Mouse (Mus musculus): ENCODE data around the gene Smim11. TPM values are rescaled to one million over a fixed set of nuclear protein-coding genes. Genes with fewer than 3 reads are reported as not detected.

Smim11 gene
- polyA plus RNA-seq, 1 experiment: 50.5 TPM

DNA sequence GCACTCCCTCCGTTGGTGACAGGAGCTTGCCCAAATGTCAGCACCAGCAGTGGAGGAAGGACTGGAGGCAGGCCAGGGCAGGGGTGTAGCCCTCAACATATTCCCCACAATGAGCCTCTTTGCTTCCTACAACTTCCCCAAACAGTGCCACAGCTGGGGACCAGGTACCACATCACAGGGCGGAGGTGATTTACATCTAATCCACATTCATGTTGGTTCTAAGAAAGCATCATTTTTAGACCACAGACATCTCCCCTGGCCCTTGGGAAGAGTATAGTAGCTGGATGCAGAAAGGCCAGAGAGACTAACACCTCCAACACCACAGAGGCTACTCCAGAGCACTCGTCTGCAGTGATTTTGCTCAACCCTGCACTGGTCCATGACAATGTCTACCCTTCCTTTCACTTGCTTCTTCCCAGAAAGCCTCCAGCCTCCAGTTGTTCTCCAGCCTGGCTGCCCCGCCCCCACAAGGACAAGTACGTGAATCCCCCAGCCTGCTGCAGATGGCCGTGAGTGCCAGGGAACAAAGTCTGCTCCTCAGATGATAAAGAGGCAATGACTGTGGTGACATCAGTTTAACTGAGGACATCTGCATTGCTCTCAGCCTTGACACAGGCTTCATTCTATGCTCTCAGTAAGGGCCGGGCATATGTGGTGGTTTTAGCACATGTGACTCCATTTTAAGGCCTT is 15.1 kb downstream of the Smim11 start:
- TF ChIP-seq POLR2A (IDR thresholded peaks at IDR 0.05; ENCODE audit: low read depth, low read length) (no peak), CTCF (IDR thresholded peaks at IDR 0.05; ENCODE audit: borderline replicate concordance, insufficient read depth, low read length) (no peak)
- Histone ChIP-seq H3K4me3 (ENCODE audit: insufficient read depth, low read length) (no peak overlapping the region), H3K4me1 (ENCODE audit: control insufficient read depth, insufficient read depth, low read length) (no peaks in the 10 kb centered on the region), H3K27ac (ENCODE audit: insufficient read depth, low read length) (no peak overlapping the region)

DNA sequence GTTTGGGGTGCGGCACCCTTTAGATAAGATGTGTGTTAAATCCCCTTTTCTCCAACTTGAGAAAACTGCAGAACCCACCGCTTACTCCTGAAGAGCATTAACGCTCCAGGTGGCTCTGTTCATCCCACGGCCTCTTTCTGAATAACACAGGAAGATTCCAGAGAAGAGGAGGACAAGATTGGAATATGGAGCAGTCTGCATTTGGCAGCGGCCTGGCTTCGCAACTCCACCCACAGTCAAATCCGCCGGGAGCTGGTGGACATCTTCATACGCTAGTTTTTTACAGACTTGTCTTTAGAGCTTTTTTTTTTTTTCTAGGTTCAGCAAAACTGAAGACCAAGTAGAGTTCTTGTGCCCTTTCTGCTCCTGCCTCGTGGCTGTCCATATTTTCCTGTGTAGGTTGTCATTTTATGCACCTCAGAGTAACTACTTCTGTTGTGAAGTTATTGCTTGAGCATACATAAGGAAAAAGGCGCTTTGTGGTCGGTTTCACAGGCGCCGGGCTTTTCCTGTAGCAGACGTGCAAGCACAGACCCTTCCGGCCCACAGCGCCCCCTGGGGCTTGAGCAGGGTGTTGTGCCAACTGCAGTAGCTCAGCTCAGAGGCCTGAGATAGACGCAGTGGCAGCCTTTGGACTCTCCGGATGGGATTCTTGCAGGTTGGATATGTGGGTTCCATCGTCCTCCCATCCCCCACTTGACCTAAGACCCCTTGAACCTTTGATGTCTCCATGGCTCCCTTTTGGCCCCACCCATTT is 18.4 kb downstream of the Smim11 start:
- Histone ChIP-seq H3K4me1 (ENCODE audit: control insufficient read depth, insufficient read depth, low read length) (no peaks in the 10 kb centered on the region), H3K4me3 (ENCODE audit: insufficient read depth, low read length) (no peak overlapping the region), H3K27ac (ENCODE audit: insufficient read depth, low read length) (no peak overlapping the region)
- TF ChIP-seq POLR2A (IDR thresholded peaks at IDR 0.05; ENCODE audit: low read depth, low read length) (no peak), CTCF (IDR thresholded peaks at IDR 0.05; ENCODE audit: borderline replicate concordance, insufficient read depth, low read length) (no peak)

DNA sequence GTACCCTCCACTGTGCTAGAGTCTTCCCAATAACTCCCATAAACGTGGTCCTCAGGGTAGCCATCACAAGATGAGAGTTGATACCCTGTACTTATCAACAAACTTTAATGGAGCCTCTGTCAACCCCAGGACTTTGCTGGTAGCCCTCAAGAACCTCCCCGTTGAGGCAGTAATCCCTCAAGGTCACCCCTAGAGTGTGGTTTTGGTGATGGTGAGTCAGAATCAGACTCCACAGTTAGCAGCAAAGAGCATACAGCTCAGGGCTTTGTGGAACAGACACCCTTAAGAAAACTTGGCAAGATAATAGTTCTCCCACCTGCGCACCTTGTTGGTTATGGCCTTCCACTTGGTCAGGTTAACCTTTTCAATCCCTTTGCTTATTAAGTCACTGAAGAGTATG is 19.3 kb downstream of the Smim11 start:
- no peak overlapping the region for H3K27ac ChIP-seq (ENCODE audit: insufficient read depth, low read length)
- no peaks in the 10 kb centered on the region for H3K4me1 ChIP-seq (ENCODE audit: control insufficient read depth, insufficient read depth, low read length)
- H3K4me3 ChIP-seq (ENCODE audit: insufficient read depth, low read length): no peak overlapping the region
- TF ChIP-seq POLR2A (IDR thresholded peaks at IDR 0.05; ENCODE audit: low read depth, low read length): no peak
- no peak for TF ChIP-seq CTCF (IDR thresholded peaks at IDR 0.05; ENCODE audit: borderline replicate concordance, insufficient read depth, low read length)

DNA sequence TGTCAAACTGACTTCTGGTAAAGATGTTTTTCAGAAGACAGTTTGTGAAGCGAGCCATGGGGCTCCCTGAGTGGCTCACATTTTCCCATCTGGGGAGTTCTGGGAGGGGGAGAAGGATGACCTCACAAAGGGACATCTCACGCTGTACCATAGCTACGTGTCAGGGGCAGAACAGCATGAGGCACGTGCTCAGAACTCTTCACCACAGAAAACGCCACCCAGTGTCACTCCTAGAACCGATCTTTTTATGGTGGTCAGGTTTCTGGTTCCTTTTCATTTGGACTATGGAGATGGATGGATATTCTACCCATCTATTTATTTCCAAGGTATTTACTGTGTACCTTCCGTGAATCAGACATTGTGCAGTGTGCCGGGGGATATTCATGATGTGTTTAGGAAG is 20.3 kb downstream of the Smim11 start, which contains the start of gene Fam243:
Gene Fam243 (minus strand): TSS at position 101 of the 400 bp plus-strand sequence.
- H3K4me3 ChIP-seq (ENCODE audit: insufficient read depth, low read length): no peak within 1 kb of the TSS
- TF ChIP-seq POLR2A (IDR thresholded peaks at IDR 0.05; ENCODE audit: low read depth, low read length) (no peak), CTCF (IDR thresholded peaks at IDR 0.05; ENCODE audit: borderline replicate concordance, insufficient read depth, low read length) (no peak)
- H3K4me1 ChIP-seq (ENCODE audit: control insufficient read depth, insufficient read depth, low read length): no peaks in the 10 kb centered on the region
- H3K27ac ChIP-seq (ENCODE audit: insufficient read depth, low read length): no peak within 1 kb of the TSS

DNA sequence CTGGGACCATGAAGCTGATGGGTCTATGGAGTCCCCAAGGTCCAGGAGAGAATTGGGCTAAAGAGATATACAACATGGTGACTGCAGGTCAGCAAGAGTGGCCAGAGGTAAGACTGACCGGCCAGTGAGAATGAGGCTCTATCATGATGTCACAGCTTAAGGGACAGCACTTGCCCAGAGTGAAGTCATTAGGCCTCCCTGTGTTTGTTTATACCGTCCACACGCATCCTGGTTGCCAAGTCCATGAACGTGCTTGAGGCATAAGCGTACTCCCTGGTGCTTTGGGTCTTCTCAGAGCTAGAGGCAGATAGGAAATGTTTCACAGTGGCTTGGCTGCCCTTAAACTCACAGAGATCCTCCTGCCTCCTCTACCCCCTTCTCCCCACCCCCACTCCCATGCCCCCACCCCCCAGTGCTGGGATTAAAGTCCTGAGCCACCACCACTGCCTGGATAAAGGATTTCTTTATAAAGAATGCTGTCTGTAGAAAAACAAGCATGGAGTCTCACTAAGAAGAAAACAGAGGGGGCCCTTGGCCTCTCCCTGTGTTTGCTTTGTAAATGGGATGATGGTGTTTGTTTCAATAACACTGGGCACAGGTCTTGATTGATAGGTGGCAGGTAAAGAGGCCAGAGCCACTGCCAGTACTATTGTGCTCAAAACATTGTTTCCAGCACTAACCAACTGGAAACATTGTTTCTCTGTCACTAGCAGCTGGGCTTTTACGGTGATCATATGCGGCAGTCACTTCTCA is 23.4 kb downstream of the Smim11 start:
- no peak for TF ChIP-seq POLR2A (IDR thresholded peaks at IDR 0.05; ENCODE audit: low read depth, low read length)
- no peak for TF ChIP-seq CTCF (IDR thresholded peaks at IDR 0.05; ENCODE audit: borderline replicate concordance, insufficient read depth, low read length)
- H3K4me1 ChIP-seq (ENCODE audit: control insufficient read depth, insufficient read depth, low read length): no peaks in the 10 kb centered on the region
- H3K27ac ChIP-seq (ENCODE audit: insufficient read depth, low read length): no peak overlapping the region
- H3K4me3 ChIP-seq (ENCODE audit: insufficient read depth, low read length): no peak overlapping the region

DNA sequence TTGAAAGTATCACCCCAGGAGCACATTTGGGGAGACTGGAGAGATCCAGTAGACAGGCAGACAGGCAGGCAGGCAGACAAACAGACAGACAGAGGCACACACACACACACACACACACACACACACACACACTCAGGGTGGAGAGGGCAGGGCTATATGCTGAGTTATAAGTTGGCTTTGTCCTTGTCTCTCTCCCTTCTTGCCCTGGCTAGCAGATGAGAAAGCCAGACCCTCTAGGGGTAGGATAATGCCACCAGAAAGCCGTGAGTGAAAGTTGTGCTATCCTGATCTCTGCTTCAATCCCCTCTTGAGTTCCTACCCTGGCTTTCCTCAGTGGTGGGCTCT is 23.9 kb downstream of the Smim11 start:
- Histone ChIP-seq H3K27ac (ENCODE audit: insufficient read depth, low read length) (no peak overlapping the region), H3K4me1 (ENCODE audit: control insufficient read depth, insufficient read depth, low read length) (no peaks in the 10 kb centered on the region), H3K4me3 (ENCODE audit: insufficient read depth, low read length) (no peak overlapping the region)
- TF ChIP-seq CTCF (IDR thresholded peaks at IDR 0.05; ENCODE audit: borderline replicate concordance, insufficient read depth, low read length): no peak
- no peak for TF ChIP-seq POLR2A (IDR thresholded peaks at IDR 0.05; ENCODE audit: low read depth, low read length)

DNA sequence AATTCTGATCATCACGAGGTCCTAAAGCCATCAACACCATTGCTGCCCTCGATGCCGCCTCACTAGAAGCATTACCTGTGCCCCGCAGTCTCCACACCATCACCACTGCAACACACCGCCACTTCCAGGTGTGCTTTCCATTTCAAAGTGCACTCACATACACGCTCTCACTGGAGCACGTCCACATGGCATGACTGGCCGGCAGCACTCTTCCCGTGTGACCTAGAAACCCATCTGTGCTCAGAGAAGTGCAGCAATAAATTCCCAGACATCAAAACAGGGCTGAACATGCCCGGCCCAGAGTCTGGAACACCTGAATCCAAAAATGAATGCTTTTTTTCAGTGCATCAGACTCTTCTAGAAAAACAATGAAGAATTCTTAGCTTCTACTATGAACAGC is 26.8 kb downstream of the Smim11 start:
- Histone ChIP-seq H3K27ac (ENCODE audit: insufficient read depth, low read length) (no peak overlapping the region), H3K4me3 (ENCODE audit: insufficient read depth, low read length) (no peak overlapping the region), H3K4me1 (ENCODE audit: control insufficient read depth, insufficient read depth, low read length) (no peaks in the 10 kb centered on the region)
- no peak for TF ChIP-seq CTCF (IDR thresholded peaks at IDR 0.05; ENCODE audit: borderline replicate concordance, insufficient read depth, low read length)
- TF ChIP-seq POLR2A (IDR thresholded peaks at IDR 0.05; ENCODE audit: low read depth, low read length): no peak

DNA sequence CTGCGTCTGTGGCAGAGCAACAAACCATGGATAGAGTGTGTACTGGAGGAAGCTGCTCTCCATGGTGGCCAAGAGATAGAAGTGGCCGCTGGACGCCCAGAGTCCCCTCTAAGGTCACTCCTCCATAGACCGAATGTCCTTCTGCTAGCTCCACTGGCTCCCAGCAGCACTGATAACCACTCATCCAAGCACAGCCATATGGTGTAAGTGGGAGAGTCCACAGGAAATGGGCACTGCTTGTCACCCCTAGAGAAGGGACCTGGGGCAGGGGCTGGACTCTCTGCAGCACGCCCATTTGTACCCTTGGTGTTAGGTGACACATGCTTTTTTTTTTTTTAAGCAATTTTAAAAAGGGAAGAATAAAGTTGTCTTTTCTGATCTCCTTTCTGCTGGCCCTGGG is 29.9 kb downstream of the Smim11 start:
- TF ChIP-seq CTCF (IDR thresholded peaks at IDR 0.05; ENCODE audit: borderline replicate concordance, insufficient read depth, low read length): no peak
- no peak for TF ChIP-seq POLR2A (IDR thresholded peaks at IDR 0.05; ENCODE audit: low read depth, low read length)
- no peak overlapping the region for H3K27ac ChIP-seq (ENCODE audit: insufficient read depth, low read length)
- H3K4me1 ChIP-seq (ENCODE audit: control insufficient read depth, insufficient read depth, low read length): no peaks in the 10 kb centered on the region
- H3K4me3 ChIP-seq (ENCODE audit: insufficient read depth, low read length): no peak overlapping the region

DNA sequence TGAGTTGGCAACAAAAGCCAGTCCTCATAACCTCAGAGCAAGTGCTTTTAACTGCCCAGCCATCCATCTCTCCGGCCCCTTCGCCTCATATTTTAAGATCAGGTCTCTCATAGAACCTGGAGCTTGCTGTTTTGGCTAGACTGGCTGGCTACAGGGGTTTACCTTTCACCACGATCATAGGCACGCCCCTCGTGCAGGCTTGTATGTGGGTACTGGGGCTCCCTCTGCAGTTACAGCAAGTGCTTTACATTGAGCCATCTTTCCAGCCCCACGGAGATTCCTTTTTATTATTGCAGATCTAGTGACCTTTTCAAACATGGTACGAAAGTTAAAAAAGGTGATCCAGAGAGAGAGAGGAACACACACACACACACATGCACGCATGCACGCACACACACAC is 33.5 kb downstream of the Smim11 start:
- no peak overlapping the region for H3K27ac ChIP-seq (ENCODE audit: insufficient read depth, low read length)
- no peak for TF ChIP-seq CTCF (IDR thresholded peaks at IDR 0.05; ENCODE audit: borderline replicate concordance, insufficient read depth, low read length)
- TF ChIP-seq POLR2A (IDR thresholded peaks at IDR 0.05; ENCODE audit: low read depth, low read length): no peak
- H3K4me3 ChIP-seq (ENCODE audit: insufficient read depth, low read length): no peak overlapping the region
- H3K4me1 ChIP-seq (ENCODE audit: control insufficient read depth, insufficient read depth, low read length): no peaks in the 10 kb centered on the region

DNA sequence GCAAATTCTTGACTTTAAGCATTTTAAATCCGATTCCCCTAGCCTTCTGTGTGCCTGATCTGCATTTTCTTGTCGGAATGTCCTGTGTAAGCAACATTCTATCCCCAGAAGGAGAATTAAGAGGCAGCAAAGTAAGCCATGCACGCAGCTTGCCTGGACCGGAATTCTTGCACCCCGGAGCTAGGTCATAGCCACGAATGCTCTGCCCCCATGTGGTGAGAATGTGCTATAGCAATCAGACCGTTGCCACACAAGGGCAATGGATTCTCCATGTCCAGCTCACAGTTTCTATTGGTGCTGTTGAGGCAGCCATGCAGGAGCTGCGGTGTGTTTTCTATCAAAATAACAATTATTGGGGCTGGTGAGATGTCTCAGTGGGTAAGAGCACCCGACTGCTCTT is 35.2 kb downstream of the Smim11 start:
- TF ChIP-seq CTCF (IDR thresholded peaks at IDR 0.05; ENCODE audit: borderline replicate concordance, insufficient read depth, low read length) (peak; percentile 89), POLR2A (IDR thresholded peaks at IDR 0.05; ENCODE audit: low read depth, low read length) (no peak)
- H3K27ac ChIP-seq (ENCODE audit: insufficient read depth, low read length): no peak overlapping the region
- H3K4me3 ChIP-seq (ENCODE audit: insufficient read depth, low read length): no peak overlapping the region
- H3K4me1 ChIP-seq (ENCODE audit: control insufficient read depth, insufficient read depth, low read length): peaks cover 3% of the 10 kb centered on the region
